Mouse (Mus musculus) left cerebral cortex, postnatal 10 days (tissue): ENCODE measurements around the gene Hfm1. TPM values are rescaled to one million over a fixed set of nuclear protein-coding genes. Genes with fewer than 3 reads are reported as not detected.

ENCODE experiments used
- DNase-seq, 2 experiments: peaks; one replicate each; pipeline ENCODE4 v3.0.0; 2021 to 2022; ENCODE audit warnings: low spot score in 2 of 2, mixed read lengths in 1 of 2; ENCODE audit errors: extremely low spot score in 1 of 2
- intact Hi-C: fragments of 180-260 bp; cut with DNase I; formaldehyde crosslinking; loops from one replicate; pipeline ENCODE4 v1.15.1; 2025
- microRNA-seq: library from miRNA; unstranded; fragments of <30 nt; microRNA quantifications from one replicate; pipeline ENCODE4 v1.2.0, GENCODE M21; 2022
- total RNA-seq, 2 experiments: library from RNA; stranded (reverse); gene quantifications; 2 replicates each; pipeline ENCODE4 v1.2.3; 2021

The Hfm1 gene
- total RNA-seq, 2 experiments from 2014 or later: 2.7 TPM

GRCm38 (mm10) chr5:106790496-106791240 is 135.5 kb downstream of the Hfm1 start:
- no peak for DNase-seq
- intact Hi-C loops: no loop called here

Small RNAs within 50 kb of the gene (microRNA-seq; reads per million reads assigned to microRNA genes)
- not detected for gene Gm27527

Other genes with a start within 250 kb of the Hfm1 start
- gene Zfp644, start 229.0 kb downstream of the Hfm1 start, total RNA-seq: 10 to 100 TPM; 91.0 to 91.7 TPM
- gene Cdc7, start 38.0 kb upstream of the Hfm1 start, total RNA-seq: 10 to 100 TPM; 14.0 to 15.9 TPM